Mouse (Mus musculus): Measurements from ENCODE around the gene Dstyk. TPM values are rescaled to one million over a fixed set of nuclear protein-coding genes. Genes with fewer than 3 reads are reported as not detected.

The Dstyk gene
- total and polyA plus RNA-seq, 3 experiments: 0.12 to 0.59 (median 0.21) TPM

DNA sequence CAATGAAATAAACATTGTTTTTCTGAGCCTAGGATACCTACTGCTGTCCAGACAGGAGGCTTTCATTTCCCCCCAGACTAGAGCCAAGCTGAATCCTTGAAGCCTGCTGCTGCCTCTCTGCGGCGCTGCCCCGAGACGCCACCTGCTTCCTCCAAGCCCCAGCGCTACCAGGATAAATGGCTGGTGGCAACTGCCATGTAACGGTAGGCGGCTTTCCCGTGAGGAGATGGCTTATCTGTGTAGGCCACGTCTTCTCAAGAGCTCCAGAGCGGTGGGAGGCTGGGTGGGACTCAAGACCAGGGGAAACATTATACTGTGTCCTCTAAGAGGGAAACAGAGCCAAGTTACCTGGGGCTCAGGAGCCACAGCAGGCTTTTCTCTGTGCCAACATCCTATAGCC, 35.4 kb upstream of the Dstyk start:
- dilution Hi-C loops (cut with MboI; ENCODE audit: extremely low pct_ligation_motif_present, extremely low pct_unique_long_range_greater_than_20kb, low sequenced_read_pairs): no loop called here
- H3K9me3 ChIP-seq (replicated peaks; ENCODE audit: low read length): no peaks in the 10 kb centered on the region
- DNase-seq (ENCODE audit: extremely low read depth): no peak
- peaks cover 6 to 34% of the 10 kb centered on the region in 2 experiments; a peak in 3 of 4 replicates for H3K4me1 ChIP-seq (ENCODE audit: control insufficient read depth in 1 of 2, insufficient read depth in 2 of 2)
- H3K79me2 ChIP-seq (replicated peaks; ENCODE audit: control insufficient read depth, extremely low read depth, insufficient read depth, poor library complexity, severe bottlenecking): no peaks in the 10 kb centered on the region
- H3K27me3 ChIP-seq (replicated peaks): peaks cover 52% of the 10 kb centered on the region
- in situ Hi-C loops (cut with MboI; ENCODE audit: low pct_ligation_motif_present, low pct_unique_long_range_greater_than_20kb, low sequenced_read_pairs): no loop called here
- no peak overlapping the region for H3K27ac ChIP-seq (ENCODE audit: insufficient read depth, low read depth)
- no peak overlapping the region for H3K4me2 ChIP-seq (ENCODE audit: insufficient read depth, low read depth, poor library complexity, severe bottlenecking)
- no peak overlapping the region for H3K9ac ChIP-seq (ENCODE audit: insufficient read depth, low read depth)
- TF ChIP-seq GABPA (IDR thresholded peaks at IDR 0.05; ENCODE audit: insufficient replicate concordance, low read depth, low read length) (no peak), POLR2AphosphoS2 (IDR thresholded peaks at IDR 0.05; ENCODE audit: low read depth, low read length) (no peak), NELFE (IDR thresholded peaks at IDR 0.05; ENCODE audit: low read depth, low read length) (no peak), MEF2A (IDR thresholded peaks at IDR 0.05; ENCODE audit: borderline replicate concordance, low read depth, low read length) (no peak), USF2 (conservative IDR thresholded peaks at IDR 0.05; ENCODE audit: low read depth, low read length) (no peak), TCF12 (IDR thresholded peaks at IDR 0.05; ENCODE audit: low read depth, low read length) (no peak), ZNF384 (IDR thresholded peaks at IDR 0.05; ENCODE audit: low read depth, low read length) (no peak), ETS1 (conservative IDR thresholded peaks at IDR 0.05; ENCODE audit: low read depth, low read length) (no peak)
- H3K36me3 ChIP-seq (replicated peaks in 1 of 2; ENCODE audit: control insufficient read depth in 1 of 2, insufficient read depth in 1 of 2, low read length in 1 of 2): no peaks in the 10 kb centered on the region
- H3K4me3 ChIP-seq (replicated peaks in 1 of 3; ENCODE audit: low read depth in 2 of 3, low read length in 2 of 3, poor library complexity in 1 of 3): no peak overlapping the region

DNA sequence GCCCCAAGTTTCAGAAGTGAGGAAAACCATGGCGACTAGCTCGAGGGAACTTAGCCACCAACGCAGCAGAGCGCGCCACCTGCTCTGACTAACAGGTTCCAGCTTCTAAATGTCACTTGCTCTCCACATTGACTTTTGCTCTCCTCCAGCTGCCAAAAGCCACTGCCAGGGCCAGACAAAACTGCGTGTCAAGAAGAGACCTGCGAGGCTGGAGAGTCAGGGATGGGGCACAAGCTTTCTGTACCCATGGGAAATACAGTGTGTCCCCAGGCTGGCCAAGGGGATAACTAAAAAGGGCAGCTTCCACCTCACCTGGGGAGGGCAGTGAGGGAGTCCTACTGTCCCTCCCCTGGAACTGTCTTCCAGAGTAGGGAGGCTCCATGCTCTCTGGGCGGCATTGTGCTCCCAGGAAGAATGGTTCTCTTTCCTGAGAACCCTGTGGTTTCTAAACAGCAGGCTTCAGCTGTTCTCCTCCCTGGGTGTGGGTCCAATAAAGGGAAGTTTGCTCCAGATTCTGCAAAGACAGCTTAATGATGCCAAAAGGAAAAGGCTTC, 33.3 kb upstream of the Dstyk start:
- peak; percentile 17 for DNase-seq (ENCODE audit: extremely low read depth)
- Histone ChIP-seq H3K4me1 (ENCODE audit: control insufficient read depth in 1 of 2, insufficient read depth in 2 of 2) (peaks cover 13 to 51% of the 10 kb centered on the region in 2 experiments; a peak in 3 of 4 replicates), H3K27me3 (replicated peaks) (peaks cover 33% of the 10 kb centered on the region), H3K27ac (ENCODE audit: insufficient read depth, low read depth) (no peak overlapping the region), H3K4me2 (ENCODE audit: insufficient read depth, low read depth, poor library complexity, severe bottlenecking) (no peak overlapping the region), H3K79me2 (replicated peaks; ENCODE audit: control insufficient read depth, extremely low read depth, insufficient read depth, poor library complexity, severe bottlenecking) (no peaks in the 10 kb centered on the region), H3K4me3 (replicated peaks in 1 of 3; ENCODE audit: low read depth in 2 of 3, low read length in 2 of 3, poor library complexity in 1 of 3) (no peak overlapping the region), H3K9ac (ENCODE audit: insufficient read depth, low read depth) (no peak overlapping the region), H3K36me3 (replicated peaks in 1 of 2; ENCODE audit: control insufficient read depth in 1 of 2, insufficient read depth in 1 of 2, low read length in 1 of 2) (no peaks in the 10 kb centered on the region), H3K9me3 (replicated peaks; ENCODE audit: low read length) (no peaks in the 10 kb centered on the region)
- in situ Hi-C loops (cut with MboI; ENCODE audit: low pct_ligation_motif_present, low pct_unique_long_range_greater_than_20kb, low sequenced_read_pairs) (no loop called here), dilution Hi-C loops (cut with MboI; ENCODE audit: extremely low pct_ligation_motif_present, extremely low pct_unique_long_range_greater_than_20kb, low sequenced_read_pairs) (no loop called here)
- TF ChIP-seq ETS1 (conservative IDR thresholded peaks at IDR 0.05; ENCODE audit: low read depth, low read length) (0 out of 2 replicates have a peak, but pooled peaks have one; percentile 9), MYC (IDR thresholded peaks at IDR 0.05; ENCODE audit: low read depth, low read length) (no peak)

DNA sequence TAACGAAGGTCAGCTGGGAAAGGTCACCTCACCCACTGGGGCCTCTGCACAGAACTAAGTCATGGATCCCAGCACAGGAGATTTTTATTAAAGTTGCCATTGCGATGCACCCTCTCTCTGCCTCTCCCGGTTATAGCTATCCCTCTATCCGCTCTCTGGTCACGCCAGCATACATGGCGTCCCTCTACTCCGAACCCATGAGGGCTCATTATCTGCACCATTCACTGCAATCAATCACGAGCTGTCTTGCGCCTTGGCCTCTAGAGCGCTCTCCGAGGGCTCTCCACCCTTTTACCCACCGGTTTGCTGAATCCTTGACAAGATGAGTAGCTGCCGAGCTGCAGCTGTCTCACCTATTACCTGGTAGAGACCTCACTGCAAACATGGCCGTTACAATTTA, 32.1 kb upstream of the Dstyk start:
- no peak for DNase-seq (ENCODE audit: extremely low read depth)
- Histone ChIP-seq H3K9ac (ENCODE audit: insufficient read depth, low read depth) (no peak overlapping the region), H3K27ac (ENCODE audit: insufficient read depth, low read depth) (no peak overlapping the region), H3K79me2 (replicated peaks; ENCODE audit: control insufficient read depth, extremely low read depth, insufficient read depth, poor library complexity, severe bottlenecking) (no peaks in the 10 kb centered on the region), H3K4me2 (ENCODE audit: insufficient read depth, low read depth, poor library complexity, severe bottlenecking) (no peak overlapping the region), H3K4me3 (replicated peaks in 1 of 3; ENCODE audit: low read depth in 2 of 3, low read length in 2 of 3, poor library complexity in 1 of 3) (no peak overlapping the region), H3K27me3 (replicated peaks) (peaks cover 21% of the 10 kb centered on the region), H3K9me3 (replicated peaks; ENCODE audit: low read length) (no peaks in the 10 kb centered on the region), H3K4me1 (ENCODE audit: control insufficient read depth in 1 of 2, insufficient read depth in 2 of 2) (peaks cover 13 to 56% of the 10 kb centered on the region in 2 experiments; a peak in 3 of 4 replicates), H3K36me3 (replicated peaks in 1 of 2; ENCODE audit: control insufficient read depth in 1 of 2, insufficient read depth in 1 of 2, low read length in 1 of 2) (no peaks in the 10 kb centered on the region)
- no peak for TF ChIP-seq ZC3H11A (IDR thresholded peaks at IDR 0.05; ENCODE audit: low read depth, low read length)
- TF ChIP-seq MAFK (IDR thresholded peaks at IDR 0.05; ENCODE audit: insufficient replicate concordance, low read length): no peak
- no peak for TF ChIP-seq NRF1 (IDR thresholded peaks at IDR 0.05; ENCODE audit: low read depth, low read length)
- no peak for TF ChIP-seq TCF12 (IDR thresholded peaks at IDR 0.05; ENCODE audit: low read depth, low read length)
- no peak for TF ChIP-seq ETS1 (conservative IDR thresholded peaks at IDR 0.05; ENCODE audit: low read depth, low read length)
- TF ChIP-seq ZKSCAN1 (IDR thresholded peaks at IDR 0.05; ENCODE audit: borderline replicate concordance, low read depth, low read length): no peak
- no peak for TF ChIP-seq EP300 (IDR thresholded peaks at IDR 0.05; ENCODE audit: low read length)
- no peak for TF ChIP-seq IRF4 (IDR thresholded peaks at IDR 0.05; ENCODE audit: low read depth, low read length)
- no peak for TF ChIP-seq BHLHE40 (IDR thresholded peaks at IDR 0.05; ENCODE audit: low read depth, low read length)
- no peak for TF ChIP-seq KAT2A (IDR thresholded peaks at IDR 0.05; ENCODE audit: insufficient replicate concordance, low read length)
- in situ Hi-C loops (cut with MboI; ENCODE audit: low pct_ligation_motif_present, low pct_unique_long_range_greater_than_20kb, low sequenced_read_pairs): no loop called here
- dilution Hi-C loops (cut with MboI; ENCODE audit: extremely low pct_ligation_motif_present, extremely low pct_unique_long_range_greater_than_20kb, low sequenced_read_pairs): no loop called here

Measured in CH12.LX (cell line).